Mouse (Mus musculus) subcutaneous adipose tissue, adult 2 months (tissue): ENCODE measurements around the gene H2al1j. TPM values are rescaled to one million over a fixed set of nuclear protein-coding genes. Genes with fewer than 3 reads are reported as not detected.

Experiments
- polyA plus RNA-seq: library from polyadenylated mRNA; depleted of rRNA; stranded (reverse); fragments of >200 nt; gene quantifications from 2 replicates; pipeline ENCODE4 v1.2.3, GENCODE M21; 2012; ENCODE audit warnings: low replicate concordance; rRNA removed

Gene H2al1j
- not detected in 2 replicates for polyA plus RNA-seq

DNA sequence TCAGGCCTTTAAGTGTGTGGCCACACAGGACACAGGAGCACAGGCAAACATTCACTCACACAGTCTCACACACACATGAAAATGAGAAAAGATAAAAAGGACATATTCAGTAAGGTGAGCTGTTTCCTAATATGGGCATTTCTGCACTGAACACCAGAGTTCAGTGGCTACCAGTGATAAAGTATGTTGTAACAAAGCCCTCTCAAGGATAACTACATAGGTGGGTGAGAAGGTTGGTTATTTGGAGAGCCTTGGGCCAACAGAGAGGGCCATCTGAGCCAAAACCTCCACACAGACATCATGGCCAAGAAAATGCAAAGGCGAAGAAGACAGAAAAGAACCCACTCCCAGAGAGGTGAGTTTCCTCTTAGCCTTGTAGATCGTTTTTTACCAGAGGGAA is at the start of gene H2al1j:
TSS of gene H2al1j (plus strand) at position 301 of the 400 bp plus-strand sequence.

DNA sequence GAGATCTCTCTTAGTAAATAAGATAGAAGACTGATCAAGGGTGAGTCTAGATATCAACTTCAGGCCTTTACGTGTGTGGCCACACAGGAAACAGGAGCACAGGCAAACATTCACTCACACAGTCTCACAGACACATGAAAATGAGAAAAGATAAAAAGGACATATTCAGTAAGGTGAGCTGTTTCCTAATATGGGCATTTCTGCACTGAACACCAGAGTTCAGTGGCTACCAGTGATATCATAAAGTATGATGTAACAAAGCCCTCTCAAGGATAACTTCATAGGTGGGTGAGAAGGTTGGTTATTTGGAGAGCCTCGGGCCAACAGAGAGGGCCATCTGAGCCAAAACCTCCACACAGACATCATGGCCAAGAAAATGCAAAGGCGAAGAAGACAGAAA is 28.7 kb upstream of the H2al1j start, which contains the start of gene H2al1a:
TSS of gene H2al1a (plus strand) at position 301 of the 400 bp plus-strand sequence.

DNA sequence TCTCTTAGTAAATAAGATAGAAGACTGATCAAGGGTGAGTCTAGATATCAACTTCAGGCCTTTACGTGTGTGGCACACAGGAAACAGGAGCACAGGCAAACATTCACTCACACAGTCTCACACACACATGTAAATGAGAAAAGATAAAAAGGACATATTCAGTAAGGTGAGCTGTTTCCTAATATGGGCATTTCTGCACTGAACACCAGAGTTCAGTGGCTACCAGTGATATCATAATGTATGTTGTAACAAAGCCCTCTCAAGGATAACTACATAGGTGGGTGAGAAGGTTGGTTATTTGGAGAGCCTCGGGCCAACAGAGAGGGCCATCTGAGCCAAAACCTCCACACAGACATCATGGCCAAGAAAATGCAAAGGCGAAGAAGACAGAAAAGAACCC is 25.5 kb upstream of the H2al1j start, which contains the start of gene H2al1b:
TSS of gene H2al1b (plus strand) at position 301 of the 400 bp plus-strand sequence.

DNA sequence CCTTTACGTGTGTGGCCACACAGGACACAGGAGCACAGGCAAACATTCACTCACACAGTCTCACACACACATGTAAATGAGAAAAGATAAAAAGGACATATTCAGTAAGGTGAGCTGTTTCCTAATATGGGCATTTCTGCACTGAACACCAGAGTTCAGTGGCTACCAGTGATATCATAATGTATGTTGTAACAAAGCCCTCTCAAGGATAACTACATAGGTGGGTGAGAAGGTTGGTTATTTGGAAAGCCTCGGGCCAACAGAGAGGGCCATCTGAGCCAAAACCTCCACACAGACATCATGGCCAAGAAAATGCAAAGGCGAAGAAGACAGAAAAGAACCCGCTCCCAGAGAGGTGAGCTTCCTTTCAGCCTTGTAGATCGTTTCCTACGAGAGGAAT is 22.3 kb upstream of the H2al1j start, which contains the start of gene H2al1c:
TSS of gene H2al1c (plus strand) at position 301 of the 400 bp plus-strand sequence.

DNA sequence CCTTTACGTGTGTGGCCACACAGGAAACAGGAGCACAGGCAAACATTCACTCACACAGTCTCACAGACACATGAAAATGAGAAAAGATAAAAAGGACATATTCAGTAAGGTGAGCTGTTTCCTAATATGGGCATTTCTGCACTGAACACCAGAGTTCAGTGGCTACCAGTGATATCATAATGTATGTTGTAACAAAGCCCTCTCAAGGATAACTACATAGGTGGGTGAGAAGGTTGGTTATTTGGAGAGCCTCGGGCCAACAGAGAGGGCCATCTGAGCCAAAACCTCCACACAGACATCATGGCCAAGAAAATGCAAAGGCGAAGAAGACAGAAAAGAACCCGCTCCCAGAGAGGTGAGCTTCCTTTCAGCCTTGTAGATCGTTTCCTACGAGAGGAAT is 19.1 kb upstream of the H2al1j start, which contains the start of gene H2al1d:
TSS of gene H2al1d (plus strand) at position 301 of the 400 bp plus-strand sequence.

DNA sequence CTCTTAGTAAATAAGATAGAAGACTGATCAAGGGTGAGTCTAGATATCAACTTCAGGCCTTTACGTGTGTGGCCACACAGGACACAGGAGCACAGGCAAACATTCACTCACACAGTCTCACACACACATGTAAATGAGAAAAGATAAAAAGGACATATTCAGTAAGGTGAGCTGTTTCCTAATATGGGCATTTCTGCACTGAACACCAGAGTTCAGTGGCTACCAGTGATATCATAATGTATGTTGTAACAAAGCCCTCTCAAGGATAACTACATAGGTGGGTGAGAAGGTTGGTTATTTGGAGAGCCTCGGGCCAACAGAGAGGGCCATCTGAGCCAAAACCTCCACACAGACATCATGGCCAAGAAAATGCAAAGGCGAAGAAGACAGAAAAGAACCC is 16.0 kb upstream of the H2al1j start, which contains the start of gene H2al1e:
TSS of gene H2al1e (plus strand) at position 301 of the 400 bp plus-strand sequence.

DNA sequence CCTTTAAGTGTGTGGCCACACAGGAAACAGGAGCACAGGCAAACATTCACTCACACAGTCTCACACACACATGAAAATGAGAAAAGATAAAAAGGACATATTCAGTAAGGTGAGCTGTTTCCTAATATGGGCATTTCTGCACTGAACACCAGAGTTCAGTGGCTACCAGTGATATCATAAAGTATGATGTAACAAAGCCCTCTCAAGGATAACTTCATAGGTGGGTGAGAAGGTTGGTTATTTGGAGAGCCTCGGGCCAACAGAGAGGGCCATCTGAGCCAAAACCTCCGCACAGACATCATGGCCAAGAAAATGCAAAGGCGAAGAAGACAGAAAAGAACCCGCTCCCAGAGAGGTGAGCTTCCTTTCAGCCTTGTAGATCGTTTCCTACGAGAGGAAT is 12.8 kb upstream of the H2al1j start, which contains the start of gene H2al1f:
TSS of gene H2al1f (plus strand) at position 301 of the 400 bp plus-strand sequence.

DNA sequence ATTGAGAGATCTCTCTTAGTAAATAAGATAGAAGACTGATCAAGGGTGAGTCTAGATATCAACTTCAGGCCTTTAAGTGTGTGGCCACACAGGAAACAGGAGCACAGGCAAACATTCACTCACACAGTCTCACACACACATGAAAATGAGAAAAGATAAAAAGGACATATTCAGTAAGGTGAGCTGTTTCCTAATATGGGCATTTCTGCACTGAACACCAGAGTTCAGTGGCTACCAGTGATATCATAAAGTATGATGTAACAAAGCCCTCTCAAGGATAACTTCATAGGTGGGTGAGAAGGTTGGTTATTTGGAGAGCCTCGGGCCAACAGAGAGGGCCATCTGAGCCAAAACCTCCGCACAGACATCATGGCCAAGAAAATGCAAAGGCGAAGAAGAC is 9.7 kb upstream of the H2al1j start, which contains the start of gene H2al1g:
TSS of gene H2al1g (plus strand) at position 301 of the 400 bp plus-strand sequence.

DNA sequence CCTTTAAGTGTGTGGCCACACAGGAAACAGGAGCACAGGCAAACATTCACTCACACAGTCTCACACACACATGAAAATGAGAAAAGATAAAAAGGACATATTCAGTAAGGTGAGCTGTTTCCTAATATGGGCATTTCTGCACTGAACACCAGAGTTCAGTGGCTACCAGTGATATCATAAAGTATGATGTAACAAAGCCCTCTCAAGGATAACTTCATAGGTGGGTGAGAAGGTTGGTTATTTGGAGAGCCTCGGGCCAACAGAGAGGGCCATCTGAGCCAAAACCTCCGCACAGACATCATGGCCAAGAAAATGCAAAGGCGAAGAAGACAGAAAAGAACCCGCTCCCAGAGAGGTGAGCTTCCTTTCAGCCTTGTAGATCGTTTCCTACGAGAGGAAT is 6.4 kb upstream of the H2al1j start, which contains the start of gene H2al1h:
TSS of gene H2al1h (plus strand) at position 301 of the 400 bp plus-strand sequence.

DNA sequence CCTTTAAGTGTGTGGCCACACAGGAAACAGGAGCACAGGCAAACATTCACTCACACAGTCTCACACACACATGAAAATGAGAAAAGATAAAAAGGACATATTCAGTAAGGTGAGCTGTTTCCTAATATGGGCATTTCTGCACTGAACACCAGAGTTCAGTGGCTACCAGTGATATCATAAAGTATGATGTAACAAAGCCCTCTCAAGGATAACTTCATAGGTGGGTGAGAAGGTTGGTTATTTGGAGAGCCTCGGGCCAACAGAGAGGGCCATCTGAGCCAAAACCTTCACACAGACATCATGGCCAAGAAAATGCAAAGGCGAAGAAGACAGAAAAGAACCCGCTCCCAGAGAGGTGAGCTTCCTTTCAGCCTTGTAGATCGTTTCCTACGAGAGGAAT is 3.3 kb upstream of the H2al1j start, which contains the start of gene H2al1i:
TSS of gene H2al1i (plus strand) at position 301 of the 400 bp plus-strand sequence.

Other genes starting within 250 kb of the H2al1j start
- gene H2al1a, start 28.6 kb upstream of the H2al1j start, polyA plus RNA-seq, result not detected in 2 replicates
- not detected in 2 replicates for gene H2al1b, start 25.4 kb upstream of the H2al1j start, polyA plus RNA-seq
- gene H2al1c, start 22.2 kb upstream of the H2al1j start, polyA plus RNA-seq, result not detected in 2 replicates
- gene H2al1d, start 19.0 kb upstream of the H2al1j start, polyA plus RNA-seq, result not detected in 2 replicates
- gene H2al1e, start 15.9 kb upstream of the H2al1j start, polyA plus RNA-seq, result not detected in 2 replicates
- not detected in 2 replicates for gene H2al1f, start 12.7 kb upstream of the H2al1j start, polyA plus RNA-seq
- gene H2al1g, start 9.6 kb upstream of the H2al1j start, polyA plus RNA-seq, result not detected in 2 replicates
- not detected in 2 replicates for gene H2al1h, start 6.3 kb upstream of the H2al1j start, polyA plus RNA-seq
- gene H2al1i, start 3.2 kb upstream of the H2al1j start, polyA plus RNA-seq, result not detected in 2 replicates